Mouse (Mus musculus): ENCODE measurements around the gene Ube2cbp. TPM values are rescaled to one million over a fixed set of nuclear protein-coding genes. Genes with fewer than 3 reads are reported as not detected.

Gene Ube2cbp
- polyA plus RNA-seq, 1 experiment from 2014 or later = 8.8 TPM

- no peaks in the 10 kb centered on the region for H3K4me1 ChIP-seq (replicated peaks)
- no peaks in the 10 kb centered on the region for H3K9me3 ChIP-seq
- no peaks in the 10 kb centered on the region for H3K27me3 ChIP-seq (ENCODE audit: insufficient read depth, poor library complexity, severe bottlenecking)
- H3K36me3 ChIP-seq = no peaks in the 10 kb centered on the region
- DNase-seq (ENCODE audit: low spot score) = no peak
- no peak overlapping the region for H3K4me3 ChIP-seq
- H3K27ac ChIP-seq = no peak overlapping the region
- WGBS = 79% methylated on average over 3 of the region's 3 CpGs
These were observed 128.4 kb downstream of the Ube2cbp start for GRCm38 (mm10) chr9:86336361-86336760.

- H3K9me3 ChIP-seq = no peaks in the 10 kb centered on the region
- WGBS = 90% methylated on average over 4 of the region's 4 CpGs
- no peaks in the 10 kb centered on the region for H3K4me1 ChIP-seq (replicated peaks)
- no peak overlapping the region for H3K4me3 ChIP-seq
- no peak overlapping the region for H3K27ac ChIP-seq
- H3K27me3 ChIP-seq (ENCODE audit: insufficient read depth, poor library complexity, severe bottlenecking) = no peaks in the 10 kb centered on the region
- H3K36me3 ChIP-seq = no peaks in the 10 kb centered on the region
- DNase-seq (ENCODE audit: low spot score) = no peak
These were observed 129.2 kb downstream of the Ube2cbp start for GRCm38 (mm10) chr9:86335588-86335987.

- no peak overlapping the region for H3K27ac ChIP-seq
- H3K4me3 ChIP-seq = no peak overlapping the region
- 90% methylated on average over 5 of the region's 5 CpGs for WGBS
- H3K4me1 ChIP-seq (replicated peaks) = no peaks in the 10 kb centered on the region
- no peak for DNase-seq (ENCODE audit: low spot score)
- H3K36me3 ChIP-seq = no peaks in the 10 kb centered on the region
- H3K9me3 ChIP-seq = no peaks in the 10 kb centered on the region
- no peaks in the 10 kb centered on the region for H3K27me3 ChIP-seq (ENCODE audit: insufficient read depth, poor library complexity, severe bottlenecking)
These were observed 130.4 kb downstream of the Ube2cbp start for GRCm38 (mm10) chr9:86334357-86334756.

DNA sequence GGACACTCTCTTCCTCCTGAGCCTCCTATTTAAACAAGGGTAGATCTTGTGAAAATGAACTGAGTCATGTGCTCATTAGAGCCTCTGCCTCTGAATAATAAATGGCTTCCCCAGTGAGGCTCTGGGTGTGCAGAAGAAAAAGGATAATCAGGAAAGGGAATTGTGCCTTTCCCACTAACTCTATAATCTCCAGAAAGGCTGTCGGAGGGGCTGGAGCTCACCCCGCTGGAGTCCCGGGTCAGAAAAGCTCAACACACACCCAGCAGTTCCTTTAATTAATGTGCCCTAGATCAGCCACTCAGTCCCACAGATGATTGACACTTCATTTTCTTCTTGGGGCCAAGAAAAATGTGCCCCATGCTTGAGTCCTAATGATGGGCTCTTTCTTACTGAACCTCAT is 134.2 kb downstream of the Ube2cbp start:
- H3K27ac ChIP-seq = no peak overlapping the region
- no peaks in the 10 kb centered on the region for H3K36me3 ChIP-seq
- no peak overlapping the region for H3K4me3 ChIP-seq
- WGBS = 74% methylated on average over 3 of the region's 3 CpGs
- peaks cover 13% of the 10 kb centered on the region for H3K4me1 ChIP-seq (replicated peaks)
- H3K9me3 ChIP-seq = no peaks in the 10 kb centered on the region
- no peak for DNase-seq (ENCODE audit: low spot score)
- H3K27me3 ChIP-seq (ENCODE audit: insufficient read depth, poor library complexity, severe bottlenecking) = no peaks in the 10 kb centered on the region

GRCm38 (mm10) chr9:86328270-86328669 is 136.5 kb downstream of the Ube2cbp start:
- 75% methylated on average over 4 of the region's 4 CpGs for WGBS
- DNase-seq (ENCODE audit: low spot score) = no peak
- no peaks in the 10 kb centered on the region for H3K9me3 ChIP-seq
- H3K27me3 ChIP-seq (ENCODE audit: insufficient read depth, poor library complexity, severe bottlenecking) = no peaks in the 10 kb centered on the region
- H3K4me3 ChIP-seq = no peak overlapping the region
- no peak overlapping the region for H3K27ac ChIP-seq
- no peaks in the 10 kb centered on the region for H3K36me3 ChIP-seq
- H3K4me1 ChIP-seq (replicated peaks) = peaks cover 13% of the 10 kb centered on the region

DNA sequence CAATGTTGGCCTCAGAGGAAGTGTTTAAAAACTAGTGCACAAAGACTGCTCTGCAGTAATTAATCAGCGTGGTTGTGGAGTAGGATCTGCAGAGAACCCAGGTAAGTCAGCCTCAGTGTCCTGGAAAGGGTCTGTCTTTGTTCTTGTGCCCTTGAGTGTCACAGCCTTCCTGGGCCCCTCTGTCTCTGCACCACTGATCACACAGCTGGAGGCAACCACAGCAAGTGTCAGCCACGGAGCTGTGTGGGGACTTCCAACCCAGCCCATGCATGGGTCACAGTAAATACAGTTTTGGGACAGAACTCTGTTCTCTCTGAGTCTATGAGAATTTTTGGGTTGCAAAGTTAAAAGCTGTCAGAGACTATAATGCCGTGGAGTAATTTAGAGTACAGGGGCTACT is 137.4 kb downstream of the Ube2cbp start:
- no peak overlapping the region; the same call in 1 of the 2 replicates for H3K27ac ChIP-seq
- no peaks in the 10 kb centered on the region for H3K9me3 ChIP-seq
- no peak for DNase-seq (ENCODE audit: low spot score)
- H3K27me3 ChIP-seq (ENCODE audit: insufficient read depth, poor library complexity, severe bottlenecking) = no peaks in the 10 kb centered on the region
- H3K36me3 ChIP-seq = no peaks in the 10 kb centered on the region
- H3K4me3 ChIP-seq = no peak overlapping the region
- WGBS = 67% methylated on average over 3 of the region's 3 CpGs
- H3K4me1 ChIP-seq (replicated peaks) = peaks cover 13% of the 10 kb centered on the region

DNA sequence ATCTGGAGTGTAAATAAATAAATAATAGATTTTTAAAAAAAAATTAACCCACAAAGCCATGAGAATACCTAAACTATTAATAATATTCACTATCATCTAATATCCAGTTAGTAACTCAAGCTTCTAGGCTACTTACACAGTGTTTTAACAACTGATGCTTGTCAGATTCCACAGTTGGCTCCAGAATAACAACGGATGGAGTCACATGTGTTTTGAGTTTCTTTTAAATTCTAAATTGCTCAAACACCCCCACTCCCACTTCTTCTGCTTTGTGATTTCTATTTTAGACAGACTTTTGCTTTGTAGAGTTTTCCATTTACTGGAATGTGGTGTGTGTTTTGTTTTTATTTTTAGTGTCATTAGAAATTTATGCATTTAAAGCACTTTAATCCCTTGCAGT is 140.0 kb downstream of the Ube2cbp start:
- Histone ChIP-seq H3K4me3 (no peak overlapping the region), H3K27ac (no peak overlapping the region), H3K4me1 (replicated peaks) (peaks cover 13% of the 10 kb centered on the region), H3K9me3 (no peaks in the 10 kb centered on the region), H3K36me3 (no peaks in the 10 kb centered on the region), H3K27me3 (ENCODE audit: insufficient read depth, poor library complexity, severe bottlenecking) (no peaks in the 10 kb centered on the region)
- no peak for DNase-seq (ENCODE audit: low spot score)
- 80% methylated on average over 1 of the region's 1 CpGs for WGBS

DNA sequence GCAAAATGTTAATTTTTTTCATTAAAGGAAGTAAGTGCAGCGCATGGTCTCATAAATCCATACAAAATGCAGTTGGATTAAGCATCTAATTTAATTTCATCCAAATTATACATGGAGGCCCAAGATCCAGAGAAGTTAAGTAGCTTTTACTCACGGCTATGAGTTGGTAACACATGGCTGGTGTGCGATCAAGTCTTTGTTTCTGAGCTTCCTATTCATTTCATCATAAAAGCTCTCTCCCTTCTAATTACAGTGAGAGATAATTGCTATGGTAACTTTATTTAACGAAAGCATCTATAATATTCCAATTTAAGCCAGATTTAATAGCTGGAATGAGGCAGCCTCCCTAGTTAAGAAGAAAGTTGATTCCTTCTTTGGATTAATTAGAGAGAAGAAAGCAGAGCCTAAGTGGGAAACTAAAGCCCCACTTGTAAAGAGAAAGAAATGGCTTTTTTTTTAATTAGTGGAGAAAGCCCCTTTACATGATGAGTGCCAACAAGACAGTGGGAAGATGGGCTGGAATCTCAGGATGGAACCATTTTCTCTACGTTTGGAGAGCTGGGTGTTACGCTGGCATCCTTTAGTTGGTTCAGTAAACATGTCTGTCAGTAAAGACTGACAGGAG is 145.1 kb downstream of the Ube2cbp start:
- no peaks in the 10 kb centered on the region for H3K27me3 ChIP-seq (ENCODE audit: insufficient read depth, poor library complexity, severe bottlenecking)
- H3K36me3 ChIP-seq = no peaks in the 10 kb centered on the region
- H3K4me1 ChIP-seq (replicated peaks) = no peaks in the 10 kb centered on the region
- no peak for DNase-seq (ENCODE audit: low spot score)
- WGBS = 83% methylated on average over 6 of the region's 6 CpGs
- H3K4me3 ChIP-seq = no peak overlapping the region
- H3K9me3 ChIP-seq = no peaks in the 10 kb centered on the region
- no peak overlapping the region for H3K27ac ChIP-seq

DNA sequence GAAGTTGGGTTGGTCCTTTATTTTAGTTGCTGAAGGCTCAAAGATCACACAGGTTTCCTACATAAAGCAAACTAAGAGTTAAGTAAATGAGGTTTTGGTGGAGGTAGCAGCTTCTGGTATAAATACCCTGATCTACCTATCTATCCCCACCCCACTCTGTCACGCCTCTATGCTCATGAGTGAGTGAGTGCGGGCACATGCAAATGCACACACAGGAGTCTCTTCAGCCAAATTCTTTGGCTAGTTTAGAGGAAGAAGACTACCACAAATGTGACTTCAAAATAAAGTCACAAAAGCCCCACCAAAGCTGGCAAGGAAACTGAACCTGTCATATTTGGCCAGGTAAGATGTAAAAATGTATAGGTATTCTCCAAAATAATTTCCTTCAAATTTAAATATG is 149.1 kb downstream of the Ube2cbp start:
- Histone ChIP-seq H3K27me3 (ENCODE audit: insufficient read depth, poor library complexity, severe bottlenecking) (no peaks in the 10 kb centered on the region), H3K4me3 (no peak overlapping the region), H3K9me3 (peaks cover 3% of the 10 kb centered on the region; the same call in 1 of the 2 replicates), H3K36me3 (no peaks in the 10 kb centered on the region), H3K4me1 (replicated peaks) (no peaks in the 10 kb centered on the region), H3K27ac (no peak overlapping the region)
- WGBS = 94% methylated on average over 2 of the region's 2 CpGs
- DNase-seq (ENCODE audit: low spot score) = no peak

- H3K27me3 ChIP-seq (ENCODE audit: insufficient read depth, poor library complexity, severe bottlenecking) = no peaks in the 10 kb centered on the region
- DNase-seq (ENCODE audit: low spot score) = no peak
- no peaks in the 10 kb centered on the region for H3K36me3 ChIP-seq
- H3K4me1 ChIP-seq (replicated peaks) = no peaks in the 10 kb centered on the region
- H3K9me3 ChIP-seq = peaks cover 3% of the 10 kb centered on the region; the same call in 1 of the 2 replicates
- no peak overlapping the region for H3K4me3 ChIP-seq
- no peak overlapping the region for H3K27ac ChIP-seq
- whole genome bisulfite sequencing = 65% methylated on average over 4 of the region's 4 CpGs
These were observed 156.1 kb downstream of the Ube2cbp start for GRCm38 (mm10) chr9:86308616-86309015.

DNA sequence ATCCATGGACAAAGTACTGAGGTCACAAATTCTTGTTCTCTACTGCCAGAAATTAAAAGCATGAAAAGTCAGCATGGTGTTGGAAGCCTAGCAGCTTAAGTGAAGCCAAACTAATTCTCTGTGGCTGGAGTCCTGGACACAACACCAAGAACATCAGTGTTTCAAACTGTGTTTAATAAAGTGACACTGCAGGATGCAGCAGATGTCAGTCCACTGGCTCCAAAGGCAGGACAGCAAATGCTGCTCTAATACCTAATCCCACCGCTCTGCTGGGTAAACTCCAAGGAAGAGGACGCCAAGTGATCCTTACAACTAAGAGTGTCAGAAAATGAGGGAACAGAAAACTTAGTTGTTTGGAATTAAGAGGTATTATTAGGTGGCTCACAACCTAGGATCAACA is 158.2 kb downstream of the Ube2cbp start:
- Histone ChIP-seq H3K4me3 (no peak overlapping the region), H3K36me3 (no peaks in the 10 kb centered on the region), H3K9me3 (no peaks in the 10 kb centered on the region), H3K27me3 (ENCODE audit: insufficient read depth, poor library complexity, severe bottlenecking) (no peaks in the 10 kb centered on the region), H3K27ac (no peak overlapping the region), H3K4me1 (replicated peaks) (no peaks in the 10 kb centered on the region)
- WGBS = 79% methylated on average over 2 of the region's 2 CpGs
- no peak for DNase-seq (ENCODE audit: low spot score)

- 86% methylated on average over 6 of the region's 6 CpGs for WGBS
- H3K4me3 ChIP-seq = no peak overlapping the region
- H3K27ac ChIP-seq = no peak overlapping the region
- no peaks in the 10 kb centered on the region for H3K27me3 ChIP-seq (ENCODE audit: insufficient read depth, poor library complexity, severe bottlenecking)
- DNase-seq (ENCODE audit: low spot score) = no peak
- peaks cover 27% of the 10 kb centered on the region for H3K4me1 ChIP-seq (replicated peaks)
- H3K36me3 ChIP-seq = no peaks in the 10 kb centered on the region
- H3K9me3 ChIP-seq = no peaks in the 10 kb centered on the region
These were observed 163.3 kb downstream of the Ube2cbp start for GRCm38 (mm10) chr9:86301407-86301806.

DNA sequence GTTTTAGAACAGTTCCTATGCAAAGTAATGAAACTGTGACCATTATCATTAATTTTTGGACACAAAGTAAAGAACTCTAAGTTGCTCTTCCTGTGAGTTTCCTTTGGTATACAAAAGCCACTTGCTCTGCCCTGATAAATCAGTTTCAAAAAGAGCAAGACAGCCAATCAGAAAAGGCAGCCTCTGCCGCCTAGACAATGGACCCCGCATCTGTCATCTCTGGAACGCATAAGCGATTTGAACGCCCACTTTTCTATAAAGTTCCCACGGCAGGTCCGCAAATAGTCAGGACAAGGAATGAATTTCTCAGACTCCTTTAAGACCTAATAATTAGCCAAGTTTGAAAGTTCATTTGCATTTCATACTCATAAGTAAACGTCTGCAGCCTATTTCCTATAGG is 166.2 kb downstream of the Ube2cbp start:
- no peaks in the 10 kb centered on the region for H3K27me3 ChIP-seq (ENCODE audit: insufficient read depth, poor library complexity, severe bottlenecking)
- WGBS = 51% methylated on average over 8 of the region's 8 CpGs
- peak overlapping the region; percentile 74 for H3K27ac ChIP-seq
- no peaks in the 10 kb centered on the region for H3K9me3 ChIP-seq
- peak; percentile 18 for DNase-seq (ENCODE audit: low spot score)
- H3K36me3 ChIP-seq = no peaks in the 10 kb centered on the region
- H3K4me3 ChIP-seq = no peak overlapping the region
- peaks cover 29% of the 10 kb centered on the region for H3K4me1 ChIP-seq (replicated peaks)

- no peaks in the 10 kb centered on the region for H3K36me3 ChIP-seq
- DNase-seq (ENCODE audit: low spot score) = no peak
- peaks cover 29% of the 10 kb centered on the region for H3K4me1 ChIP-seq (replicated peaks)
- H3K27me3 ChIP-seq (ENCODE audit: insufficient read depth, poor library complexity, severe bottlenecking) = no peaks in the 10 kb centered on the region
- peak overlapping the region; percentile 74 for H3K27ac ChIP-seq
- WGBS = 55% methylated on average over 5 of the region's 5 CpGs
- H3K4me3 ChIP-seq = no peak overlapping the region
- no peaks in the 10 kb centered on the region for H3K9me3 ChIP-seq
These were observed 166.6 kb downstream of the Ube2cbp start for GRCm38 (mm10) chr9:86298131-86298530.

All from hindbrain, embryonic 10.5 days (tissue).